7 mouse cellular contexts compared by ENCODE assay signal in the genomic region with DNA sequence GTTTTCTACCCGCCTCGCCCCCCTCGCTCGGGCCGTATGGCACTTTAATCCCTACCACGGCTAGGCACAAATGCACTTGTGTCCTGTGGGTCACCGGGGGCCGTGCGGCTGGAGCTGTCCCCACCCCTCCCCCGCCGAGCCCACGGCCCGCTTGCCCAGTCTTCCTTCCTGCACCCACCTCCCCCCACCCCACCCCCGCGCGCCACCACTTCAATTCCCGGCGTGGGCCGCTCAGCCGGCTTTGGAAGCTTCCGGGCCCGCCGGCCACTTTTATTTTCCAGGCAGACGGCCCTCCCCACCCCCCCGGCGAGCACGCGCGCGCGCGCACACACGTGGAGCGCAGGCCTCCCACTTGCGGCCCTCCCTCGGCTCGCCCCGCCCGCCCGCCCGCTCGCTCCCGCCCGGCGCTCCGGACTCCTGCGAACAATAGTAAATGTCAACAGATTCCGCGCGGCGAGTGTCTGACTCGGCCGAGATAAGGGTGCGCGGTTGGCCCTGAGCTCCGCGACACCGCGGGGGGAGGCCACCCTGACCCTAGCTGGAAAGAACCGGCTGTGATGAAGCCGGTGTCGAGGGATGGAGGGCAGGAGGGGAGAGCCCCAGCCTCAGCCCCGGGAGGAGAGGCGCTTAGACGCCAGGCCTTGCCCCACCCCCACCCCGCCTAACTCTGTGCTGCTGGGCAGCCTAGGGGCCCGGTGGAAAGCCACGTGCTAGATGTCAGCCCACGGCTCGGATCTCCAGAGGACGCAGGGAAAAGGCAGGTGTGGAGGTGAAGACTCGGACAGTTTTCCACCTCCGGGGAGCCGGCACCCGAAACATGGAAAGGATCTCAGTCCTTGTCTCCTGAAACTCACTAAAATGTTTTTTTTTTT.
DNase-seq lines count a peak whose midpoint lies in the region; ATAC-seq and TF ChIP-seq lines count a peak whose summit lies in the region.

No protein-coding gene starts in this region.

- ATAC-seq in forebrain, embryonic 12.5 days (ENCODE audit: low FRiP score) = peak; percentile 82
- peak; percentile 84 for ATAC-seq in midbrain, embryonic 11.5 days (ENCODE audit: low FRiP score)

- peak overlapping the region; percentile 57 for H3K9ac ChIP-seq in forebrain, embryonic 12.5 days
- peak overlapping the region; percentile 66 for H3K9ac ChIP-seq in midbrain, embryonic 11.5 days (ENCODE audit: low read length)

- no peak for TF ChIP-seq CTCF in brain, embryonic 14.5 days (IDR thresholded peaks at IDR 0.05; ENCODE audit: borderline replicate concordance, extremely low read depth, insufficient read depth, insufficient read length)

- no peaks in the 10 kb centered on the region for H3K36me3 ChIP-seq in forebrain, embryonic 12.5 days (replicated peaks)
- no peaks in the 10 kb centered on the region for H3K36me3 ChIP-seq in limb, embryonic 10.5 days
- H3K36me3 ChIP-seq in midbrain, embryonic 11.5 days (ENCODE audit: control insufficient read depth, insufficient read depth, low read length) = no peaks in the 10 kb centered on the region

- peak overlapping the region; percentile 61 for H3K4me2 ChIP-seq in forebrain, embryonic 12.5 days
- peak overlapping the region; percentile 60 for H3K4me2 ChIP-seq in midbrain, embryonic 11.5 days

- WGBS in forebrain, embryonic 12.5 days = 6% methylated on average over 58 of the region's 75 CpGs
- WGBS in limb, embryonic 10.5 days = 2% methylated on average over 75 of the region's 75 CpGs
- WGBS in midbrain, embryonic 11.5 days = 4% methylated on average over 49 of the region's 75 CpGs

- H3K4me3 ChIP-seq in forebrain, embryonic 12.5 days (replicated peaks) = peak overlapping the region; percentile 39
- H3K4me3 ChIP-seq in limb, embryonic 10.5 days = peak overlapping the region; percentile 52
- peak overlapping the region; percentile 27 for H3K4me3 ChIP-seq in midbrain, embryonic 11.5 days (ENCODE audit: low read depth, low read length)

- H3K4me1 ChIP-seq in forebrain, embryonic 12.5 days = peaks cover 47% of the 10 kb centered on the region
- peaks cover 57% of the 10 kb centered on the region for H3K4me1 ChIP-seq in limb, embryonic 10.5 days
- H3K4me1 ChIP-seq in midbrain, embryonic 11.5 days (ENCODE audit: control insufficient read depth, insufficient read depth, low read length) = peaks cover 22% of the 10 kb centered on the region

- H3K27me3 ChIP-seq in forebrain, embryonic 12.5 days = peaks cover 73% of the 10 kb centered on the region
- peaks cover 93% of the 10 kb centered on the region for H3K27me3 ChIP-seq in limb, embryonic 10.5 days (ENCODE audit: low read depth, poor library complexity, severe bottlenecking)
- peaks cover 36% of the 10 kb centered on the region for H3K27me3 ChIP-seq in midbrain, embryonic 11.5 days (ENCODE audit: control insufficient read depth, insufficient read depth, low read length)

- TF ChIP-seq POLR2A in brain, embryonic 14.5 days (IDR thresholded peaks at IDR 0.05; ENCODE audit: borderline replicate concordance, extremely low read depth, insufficient read depth, insufficient read length, poor library complexity, severe bottlenecking) = 0 out of 2 replicates have a peak, but pooled peaks have one; percentile 3

- peak; percentile 72 for DNase-seq in MEL-GATA-1-ER (ENCODE audit: extremely low read depth, low read depth)
- peak; percentile 79 for DNase-seq in brain, embryonic 14.5 days (ENCODE audit: low read depth)
- peak; percentile 50 to 76 for DNase-seq in heart, postnatal 36 days
- DNase-seq in limb, embryonic 10.5 days (ENCODE audit: low spot score) = peak; percentile 80
- peak; percentile 96 for DNase-seq in midbrain, embryonic 11.5 days (ENCODE audit: low spot score, missing footprints)
- peak; percentile 54 to 66 for DNase-seq in spleen, postnatal 10 days (ENCODE audit: low spot score in 2 of 2)

- H3K9me3 ChIP-seq in forebrain, embryonic 12.5 days = no peaks in the 10 kb centered on the region
- no peaks in the 10 kb centered on the region for H3K9me3 ChIP-seq in limb, embryonic 10.5 days (replicated peaks)
- H3K9me3 ChIP-seq in midbrain, embryonic 11.5 days (ENCODE audit: control insufficient read depth, low read length) = no peaks in the 10 kb centered on the region

- H3K27ac ChIP-seq in forebrain, embryonic 12.5 days = peak overlapping the region; percentile 92
- H3K27ac ChIP-seq in limb, embryonic 10.5 days = peak overlapping the region; percentile 95
- H3K27ac ChIP-seq in midbrain, embryonic 11.5 days (ENCODE audit: low read depth, low read length) = peak overlapping the region; percentile 87

- intact Hi-C loops in heart, postnatal 36 days (cut with DNase I) = loop anchor here (2.0 to 10.0 kb wide), 7 partner anchors 72 to 372 kb away; no protein-coding TSS in a partner anchor

Comparison
In these comparisons a context has a peak if more than half of its experiments do, and no peak if none do; other contexts are left out.
1. Peak in every context shown above with its lines: DNase-seq, ATAC-seq, H3K4me3 ChIP-seq and H3K27ac ChIP-seq.